Mouse (Mus musculus) gastrocnemius, postnatal 4 days (tissue): Measurements from ENCODE around the gene Spata25. TPM values are rescaled to one million over a fixed set of nuclear protein-coding genes. Genes with fewer than 3 reads are reported as not detected.
"Not testable (repeated sequence)": the region's sequence is repeated elsewhere in the genome, so short reads cannot be mapped to it uniquely, and the experiment has no call there.

Experiments
- DNase-seq, 2 experiments: peaks; one replicate each; pipeline ENCODE4 v3.0.0; 2021 to 2022; ENCODE audit warnings: low spot score in 2 of 2, mixed read lengths in 2 of 2
- total RNA-seq, 2 experiments: library from RNA; stranded (reverse); gene quantifications; 2 replicates each; pipeline ENCODE4 v1.2.3; 2021

The Spata25 gene
- total RNA-seq, 2 experiments from 2014 or later, result 1.2 to 1.9 TPM

- no peak for DNase-seq
Observed at GRCm38 (mm10) chr2:164856309-164857100, 28.2 kb upstream of the Spata25 start.

- DNase-seq, result not testable (repeated sequence)
Observed at GRCm38 (mm10) chr2:164855572-164855971, 27.2 kb upstream of the Spata25 start.

- no peak for DNase-seq
Observed at GRCm38 (mm10) chr2:164850061-164850460, 21.7 kb upstream of the Spata25 start.

GRCm38 (mm10) chr2:164845782-164846181 is 17.4 kb upstream of the Spata25 start:
- DNase-seq, result no peak

- no peak for DNase-seq
Observed at GRCm38 (mm10) chr2:164835164-164835563, 6.8 kb upstream of the Spata25 start.

GRCm38 (mm10) chr2:164834531-164834930 is 6.2 kb upstream of the Spata25 start:
- no peak for DNase-seq

- DNase-seq, result peak; percentile 84 to 93
Observed at GRCm38 (mm10) chr2:164833314-164833959, 5.1 kb upstream of the Spata25 start, which contains the start of gene Neurl2. TSS of gene Neurl2 (minus strand) at chr2:164833456.

GRCm38 (mm10) chr2:164832748-164833301 is 4.5 kb upstream of the Spata25 start, which contains the start of gene Ctsa:
TSS of gene Ctsa (plus strand) at chr2:164832873.
- DNase-seq, result peak; percentile 51 to 73

GRCm38 (mm10) chr2:164832032-164832747 is 3.9 kb upstream of the Spata25 start:
- DNase-seq, result no peak

- DNase-seq, result no peak
Observed at GRCm38 (mm10) chr2:164831029-164831428, 2.7 kb upstream of the Spata25 start.

GRCm38 (mm10) chr2:164829090-164829489 is 753 bp upstream of the Spata25 start:
- DNase-seq, result no peak

- DNase-seq, result no peak
Observed at GRCm38 (mm10) chr2:164827146-164827850, 1.0 kb downstream of the Spata25 start.

- DNase-seq, result no peak
Observed at GRCm38 (mm10) chr2:164825521-164825920, 2.8 kb downstream of the Spata25 start.

GRCm38 (mm10) chr2:164823969-164824368 is 4.4 kb downstream of the Spata25 start:
- no peak for DNase-seq

GRCm38 (mm10) chr2:164823181-164823585 is 5.2 kb downstream of the Spata25 start:
- DNase-seq, result no peak

GRCm38 (mm10) chr2:164822636-164823165 is 5.6 kb downstream of the Spata25 start, which contains the start of gene Zswim1:
TSS of gene Zswim1 (plus strand) at chr2:164822686.
- peak; percentile 98 to 99 for DNase-seq

- DNase-seq, result no peak
Observed at GRCm38 (mm10) chr2:164821060-164821459, 7.3 kb downstream of the Spata25 start.

- no peak for DNase-seq
Observed at GRCm38 (mm10) chr2:164817703-164818102, 10.6 kb downstream of the Spata25 start.

GRCm38 (mm10) chr2:164817206-164817605 is 11.1 kb downstream of the Spata25 start:
- no peak for DNase-seq

- DNase-seq, result no peak
Observed at GRCm38 (mm10) chr2:164815821-164816220, 12.5 kb downstream of the Spata25 start.
